Mouse (Mus musculus) kidney, adult 2 months (tissue): ENCODE measurements around the gene 2510009E07Rik.

Source experiments
- CTCF ChIP-seq: fragments of 200-500 bp; conservative IDR thresholded peaks from 2 replicates; pipeline ENCODE4 v1.5.1; 2011; ENCODE audit warnings: low read depth, mild to moderate bottlenecking, control low read depth, low read length, moderate library complexity, mixed read lengths; ENCODE audit not compliant: insufficient read depth, insufficient read length
- POLR2A ChIP-seq: fragments of 200-500 bp; IDR thresholded peaks from one replicate; pipeline ENCODE4 v1.6.1; 2011; ENCODE audit warnings: low read depth, low read length, control low read depth

- no peak for TF ChIP-seq CTCF
- TF ChIP-seq POLR2A, result no peak
Measured at GRCm38 (mm10) chr16:21645915-21646314, 48.5 kb downstream of the 2510009E07Rik start.
